Mouse (Mus musculus): ENCODE measurements around the gene Heca.

- no peak for TF ChIP-seq GATA1 (IDR thresholded peaks at IDR 0.05; ENCODE audit: low read length)
- TF ChIP-seq TAL1 (IDR thresholded peaks at IDR 0.05; ENCODE audit: low read length), result no peak
Measured at GRCm38 (mm10) chr10:17989136-17989535, 41.3 kb upstream of the Heca start.

All from erythroblast, embryonic 14.5 days (primary cell).